Mouse (Mus musculus): ENCODE results near the gene Scgn. TPM values are rescaled to one million over a fixed set of nuclear protein-coding genes. Genes with fewer than 3 reads are reported as not detected.

Scgn gene
- polyA plus RNA-seq, 1 experiment from 2014 or later: 0.37 TPM

DNA sequence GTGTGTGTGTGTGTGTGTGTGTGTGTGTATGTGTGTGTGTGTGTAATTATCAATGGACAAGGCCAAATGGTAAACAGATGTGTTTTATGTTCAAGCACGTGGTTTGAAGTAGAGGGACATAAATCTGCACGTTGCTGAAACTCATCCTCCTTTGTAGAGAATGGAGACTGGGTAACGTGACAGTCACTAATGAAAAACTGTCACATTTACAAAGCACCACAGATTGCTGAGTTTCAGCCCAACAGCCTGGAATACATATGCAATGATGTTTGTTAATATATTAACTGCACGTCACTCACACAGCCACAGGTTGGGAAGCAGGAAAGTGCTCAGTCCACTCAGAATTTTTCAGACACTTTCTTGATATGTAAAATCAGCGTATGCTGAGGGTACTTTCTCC, 563 bp downstream of the Scgn start:
- 47% methylated on average over 5 of the region's 5 CpGs for WGBS
- no peak for ATAC-seq (ENCODE audit: low FRiP score, low read depth)
- Histone ChIP-seq H3K4me2 (replicated peaks) (peak overlapping the region; percentile 62), H3K27ac (replicated peaks) (no peak overlapping the region), H3K27me3 (peaks cover 28% of the 10 kb centered on the region), H3K4me3 (no peak overlapping the region), H3K36me3 (no peaks in the 10 kb centered on the region), H3K9me3 (no peaks in the 10 kb centered on the region), H3K9ac (replicated peaks) (no peak overlapping the region), H3K4me1 (peaks cover 15% of the 10 kb centered on the region)

GRCm38 (mm10) chr13:23985130-23985529, 5.9 kb downstream of the Scgn start:
- Histone ChIP-seq H3K9me3 (no peaks in the 10 kb centered on the region), H3K9ac (replicated peaks) (no peak overlapping the region), H3K4me2 (replicated peaks) (no peak overlapping the region), H3K27ac (replicated peaks) (no peak overlapping the region), H3K36me3 (no peaks in the 10 kb centered on the region), H3K27me3 (no peaks in the 10 kb centered on the region), H3K4me3 (no peak overlapping the region), H3K4me1 (0 out of 2 replicates have a peak, but pooled peaks cover 4% of the 10 kb centered on the region)
- 47% methylated on average over 3 of the region's 3 CpGs for WGBS
- ATAC-seq (ENCODE audit: low FRiP score, low read depth): no peak

- Histone ChIP-seq H3K36me3 (no peaks in the 10 kb centered on the region), H3K4me2 (replicated peaks) (no peak overlapping the region), H3K9me3 (no peaks in the 10 kb centered on the region), H3K27me3 (no peaks in the 10 kb centered on the region), H3K27ac (replicated peaks) (no peak overlapping the region), H3K4me1 (no peaks in the 10 kb centered on the region), H3K4me3 (no peak overlapping the region), H3K9ac (replicated peaks) (no peak overlapping the region)
- WGBS: 72% methylated on average over 5 of the region's 5 CpGs
- no peak for ATAC-seq (ENCODE audit: low FRiP score, low read depth)
These were observed 18.7 kb downstream of the Scgn start for GRCm38 (mm10) chr13:23972271-23972670.

GRCm38 (mm10) chr13:23971870-23972269, 19.1 kb downstream of the Scgn start:
- H3K27me3 ChIP-seq: no peaks in the 10 kb centered on the region
- no peak overlapping the region for H3K4me3 ChIP-seq
- H3K9ac ChIP-seq (replicated peaks): no peak overlapping the region
- 59% methylated on average over 2 of the region's 2 CpGs for WGBS
- no peaks in the 10 kb centered on the region for H3K36me3 ChIP-seq
- H3K4me1 ChIP-seq: no peaks in the 10 kb centered on the region
- no peaks in the 10 kb centered on the region for H3K9me3 ChIP-seq
- no peak overlapping the region for H3K27ac ChIP-seq (replicated peaks)
- no peak for ATAC-seq (ENCODE audit: low FRiP score, low read depth)
- H3K4me2 ChIP-seq (replicated peaks): no peak overlapping the region

DNA sequence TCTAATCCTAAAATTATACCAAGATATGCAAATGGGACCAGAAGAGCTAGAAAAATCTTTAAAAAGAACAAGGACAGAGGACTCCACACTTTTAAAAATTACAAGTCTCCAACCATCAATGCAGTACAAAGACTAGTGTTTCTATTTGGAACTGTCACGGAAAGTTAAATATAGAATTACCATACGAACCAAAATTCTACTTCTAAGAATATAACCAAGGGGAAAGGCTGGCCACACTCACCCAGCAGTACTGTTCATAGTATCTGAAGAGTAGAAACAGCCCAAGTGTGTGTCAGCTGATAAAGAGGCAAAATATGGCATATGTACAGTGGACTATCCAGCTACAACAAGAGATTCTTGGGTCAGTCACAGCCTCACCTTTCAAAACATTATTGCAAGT, 26.1 kb downstream of the Scgn start:
- no peaks in the 10 kb centered on the region for H3K9me3 ChIP-seq
- 0 out of 2 replicates have a peak, but pooled peaks cover under 1% of the 10 kb centered on the region for H3K4me1 ChIP-seq
- WGBS: 85% methylated on average over 2 of the region's 2 CpGs
- no peak overlapping the region for H3K4me2 ChIP-seq (replicated peaks)
- no peak overlapping the region for H3K4me3 ChIP-seq
- peaks cover 3% of the 10 kb centered on the region; the same call in 1 of the 2 replicates for H3K27me3 ChIP-seq
- H3K9ac ChIP-seq (replicated peaks): no peak overlapping the region
- H3K27ac ChIP-seq (replicated peaks): no peak overlapping the region
- ATAC-seq (ENCODE audit: low FRiP score, low read depth): no peak
- no peaks in the 10 kb centered on the region for H3K36me3 ChIP-seq

DNA sequence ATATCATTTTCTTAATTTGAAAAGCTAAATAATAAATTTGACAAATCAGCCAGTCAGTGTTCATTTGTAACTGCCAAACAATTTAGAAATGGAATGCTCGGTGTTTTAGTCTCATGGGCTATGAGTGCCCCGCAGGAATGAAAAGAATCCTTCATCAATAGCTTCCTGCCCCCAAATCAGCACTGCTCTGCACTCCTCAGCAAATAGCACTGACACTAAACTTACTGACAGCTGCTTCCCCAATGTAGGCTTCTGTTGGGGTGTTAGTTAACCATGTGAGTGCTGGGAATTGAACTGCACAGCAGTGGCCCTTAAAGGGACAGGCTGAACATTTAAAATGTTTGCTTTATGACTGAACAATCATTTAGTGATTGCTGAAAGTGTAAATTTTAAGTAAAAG, 31.2 kb downstream of the Scgn start:
- Histone ChIP-seq H3K27me3 (peaks cover 3% of the 10 kb centered on the region; the same call in 1 of the 2 replicates), H3K4me1 (0 out of 2 replicates have a peak, but pooled peaks cover 9% of the 10 kb centered on the region)

DNA sequence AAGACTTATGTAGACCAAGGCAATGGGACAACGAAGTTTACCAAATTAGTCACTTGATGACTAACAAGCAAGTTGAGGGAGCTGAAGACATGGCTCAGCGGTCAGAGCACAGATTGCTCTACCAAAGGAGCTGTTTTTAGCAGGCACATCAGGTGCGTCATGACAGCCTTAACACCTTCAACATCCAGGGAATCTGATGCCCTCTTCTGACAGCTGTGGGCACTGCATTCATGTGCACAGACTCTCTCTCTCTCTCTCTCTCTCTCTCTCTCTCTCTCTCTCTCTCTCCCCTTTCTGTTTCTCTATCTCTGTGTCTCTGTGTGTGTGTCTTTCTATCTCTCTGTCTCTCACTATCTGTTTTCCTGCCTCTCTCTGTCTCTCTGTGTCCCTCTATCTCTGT, 40.1 kb downstream of the Scgn start:
- H3K27ac ChIP-seq (replicated peaks): no peak overlapping the region
- peaks cover 6% of the 10 kb centered on the region; the same call in 1 of the 2 replicates for H3K4me1 ChIP-seq
- H3K27me3 ChIP-seq: peaks cover 19% of the 10 kb centered on the region; the same call in 1 of the 2 replicates
- H3K4me3 ChIP-seq: no peak overlapping the region
- no peak overlapping the region for H3K4me2 ChIP-seq (replicated peaks)
- 81% methylated on average over 3 of the region's 3 CpGs for WGBS
- ATAC-seq (ENCODE audit: low FRiP score, low read depth): no peak
- H3K36me3 ChIP-seq: no peaks in the 10 kb centered on the region
- no peak overlapping the region for H3K9ac ChIP-seq (replicated peaks)
- no peaks in the 10 kb centered on the region for H3K9me3 ChIP-seq

More for the DNA sequence above, 31.2 kb downstream of the Scgn start:
- 20% methylated on average over 2 of the region's 2 CpGs for WGBS
- H3K9ac ChIP-seq (replicated peaks): no peak overlapping the region
- H3K27ac ChIP-seq (replicated peaks): no peak overlapping the region
- no peak for ATAC-seq (ENCODE audit: low FRiP score, low read depth)
- H3K4me2 ChIP-seq (replicated peaks): no peak overlapping the region
- no peak overlapping the region for H3K4me3 ChIP-seq
- H3K36me3 ChIP-seq: no peaks in the 10 kb centered on the region
- H3K9me3 ChIP-seq: no peaks in the 10 kb centered on the region

- Histone ChIP-seq H3K4me1 (peaks cover 6% of the 10 kb centered on the region; the same call in 1 of the 2 replicates), H3K4me3 (no peak overlapping the region), H3K27me3 (peaks cover 19% of the 10 kb centered on the region; the same call in 1 of the 2 replicates), H3K9me3 (no peaks in the 10 kb centered on the region), H3K27ac (replicated peaks) (peak overlapping the region; percentile 61), H3K9ac (replicated peaks) (no peak overlapping the region), H3K4me2 (replicated peaks) (no peak overlapping the region), H3K36me3 (no peaks in the 10 kb centered on the region)
- ATAC-seq (ENCODE audit: low FRiP score, low read depth): peak; percentile 91
- WGBS: 29% methylated on average over 14 of the region's 14 CpGs
These were observed 41.3 kb downstream of the Scgn start for GRCm38 (mm10) chr13:23949484-23950246.

GRCm38 (mm10) chr13:23946254-23946653, 44.8 kb downstream of the Scgn start:
- Histone ChIP-seq H3K27me3 (peaks cover 19% of the 10 kb centered on the region), H3K9me3 (no peaks in the 10 kb centered on the region), H3K4me3 (no peak overlapping the region), H3K27ac (replicated peaks) (no peak overlapping the region), H3K4me1 (peaks cover 6% of the 10 kb centered on the region; the same call in 1 of the 2 replicates), H3K36me3 (no peaks in the 10 kb centered on the region), H3K4me2 (replicated peaks) (no peak overlapping the region), H3K9ac (replicated peaks) (no peak overlapping the region)
- ATAC-seq (ENCODE audit: low FRiP score, low read depth): no peak
- WGBS: 29% methylated on average over 2 of the region's 2 CpGs

GRCm38 (mm10) chr13:23942861-23943260, 48.2 kb downstream of the Scgn start:
- no peak for ATAC-seq (ENCODE audit: low FRiP score, low read depth)
- H3K36me3 ChIP-seq: no peaks in the 10 kb centered on the region
- no peak overlapping the region for H3K4me3 ChIP-seq
- 51% methylated on average over 2 of the region's 2 CpGs for WGBS
- H3K4me1 ChIP-seq: 0 out of 2 replicates have a peak, but pooled peaks cover 3% of the 10 kb centered on the region
- no peaks in the 10 kb centered on the region for H3K9me3 ChIP-seq
- H3K27ac ChIP-seq (replicated peaks): no peak overlapping the region
- H3K27me3 ChIP-seq: peaks cover 15% of the 10 kb centered on the region
- H3K4me2 ChIP-seq (replicated peaks): no peak overlapping the region
- no peak overlapping the region for H3K9ac ChIP-seq (replicated peaks)

DNA sequence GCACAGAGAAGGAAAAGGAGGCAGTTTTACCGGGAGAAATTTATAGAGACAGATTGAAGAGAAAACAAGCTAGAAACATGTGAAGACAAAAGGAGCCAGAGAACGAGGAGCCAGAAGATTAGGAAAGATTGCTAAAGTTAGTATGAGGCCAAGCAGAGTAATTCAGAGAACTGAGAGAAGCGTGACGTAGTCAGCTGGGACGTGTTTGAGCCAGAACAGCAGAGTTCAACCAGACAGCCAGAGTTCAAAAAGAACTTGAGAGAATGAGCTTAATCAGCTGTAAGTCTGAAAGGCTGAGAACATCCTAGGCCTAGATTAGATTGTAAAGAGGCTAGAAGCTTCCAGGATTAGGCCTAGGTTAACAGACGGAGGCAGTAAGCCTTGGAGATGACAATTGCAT, 50.7 kb downstream of the Scgn start:
- H3K4me3 ChIP-seq: no peak overlapping the region
- H3K4me1 ChIP-seq: no peaks in the 10 kb centered on the region
- no peak overlapping the region for H3K27ac ChIP-seq (replicated peaks)
- WGBS: 43% methylated on average over 6 of the region's 6 CpGs
- H3K9me3 ChIP-seq: no peaks in the 10 kb centered on the region
- H3K36me3 ChIP-seq: no peaks in the 10 kb centered on the region
- no peak overlapping the region for H3K9ac ChIP-seq (replicated peaks)
- H3K27me3 ChIP-seq: peaks cover 4% of the 10 kb centered on the region
- no peak for ATAC-seq (ENCODE audit: low FRiP score, low read depth)
- no peak overlapping the region for H3K4me2 ChIP-seq (replicated peaks)

DNA sequence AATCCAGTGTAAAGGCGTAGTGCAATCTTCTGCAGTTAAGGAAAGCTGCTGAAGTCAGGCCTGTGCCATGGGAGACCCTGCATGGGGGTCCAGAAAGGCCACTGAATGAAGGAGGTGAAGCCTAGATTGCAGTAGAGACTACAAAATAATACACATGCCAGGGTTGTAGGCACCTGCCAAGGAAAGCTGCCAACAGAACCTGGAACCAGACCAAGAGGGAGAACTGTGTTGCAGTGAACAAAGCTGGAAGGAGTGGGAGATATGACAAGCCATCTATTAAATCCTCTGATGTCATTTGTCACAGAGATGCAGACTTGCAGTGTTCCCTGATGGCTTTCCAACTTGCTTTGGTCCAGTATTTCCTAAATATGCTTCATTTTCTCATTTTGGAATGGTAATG, 52.3 kb downstream of the Scgn start:
- no peak overlapping the region for H3K27ac ChIP-seq (replicated peaks)
- H3K9ac ChIP-seq (replicated peaks): no peak overlapping the region
- H3K27me3 ChIP-seq: peaks cover 1% of the 10 kb centered on the region
- H3K4me1 ChIP-seq: no peaks in the 10 kb centered on the region
- ATAC-seq (ENCODE audit: low FRiP score, low read depth): no peak
- H3K9me3 ChIP-seq: 0 out of 2 replicates have a peak, but pooled peaks cover 3% of the 10 kb centered on the region
- no peaks in the 10 kb centered on the region for H3K36me3 ChIP-seq
- WGBS: 74% methylated on average over 1 of the region's 1 CpGs
- H3K4me2 ChIP-seq (replicated peaks): no peak overlapping the region
- no peak overlapping the region for H3K4me3 ChIP-seq
